Mouse (Mus musculus): Measurements from ENCODE around the gene Kif23.

The Kif23 gene

DNA sequence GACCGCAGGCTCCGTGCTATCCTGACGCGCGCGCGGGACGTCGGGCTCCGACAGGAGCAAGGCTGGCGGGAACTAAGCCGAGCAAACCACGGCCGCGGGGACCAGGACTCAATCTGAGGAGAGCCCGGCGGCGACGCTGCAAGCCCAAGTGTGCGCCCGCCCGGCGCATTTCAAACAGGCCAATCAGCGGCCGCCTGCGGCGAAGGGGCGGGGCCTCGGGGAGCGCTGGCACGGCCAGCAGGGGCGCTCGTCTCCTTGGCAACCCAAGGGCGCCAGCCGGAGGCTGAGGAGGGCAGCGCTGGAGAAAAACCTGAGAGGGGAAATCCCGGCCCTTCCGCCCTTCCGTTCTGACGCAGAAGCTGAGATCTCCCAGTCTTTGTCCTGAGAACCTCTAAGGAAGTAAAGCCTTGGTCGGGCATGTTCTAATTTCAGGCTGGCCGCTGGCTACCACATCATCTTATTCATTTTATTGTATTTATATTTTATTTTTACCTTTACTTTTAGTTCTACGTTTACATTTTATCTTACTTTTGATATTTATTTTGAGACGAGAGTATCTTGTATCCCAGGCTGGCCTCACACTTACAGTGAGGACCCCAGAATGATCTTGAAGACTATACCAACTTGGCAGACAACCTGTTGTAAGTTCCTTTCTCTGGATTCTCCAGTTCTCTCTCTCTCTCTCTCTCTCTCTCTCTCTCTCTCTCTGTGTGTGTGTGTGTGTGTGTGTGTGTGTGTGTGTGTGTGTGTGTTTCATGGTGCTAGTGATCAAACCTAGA, at the start of gene Kif23:
Gene Kif23, minus strand, starts transcription at position 152 of the 779 bp plus-strand sequence.
- peak; percentile 99 to 100 for DNase-seq

DNA sequence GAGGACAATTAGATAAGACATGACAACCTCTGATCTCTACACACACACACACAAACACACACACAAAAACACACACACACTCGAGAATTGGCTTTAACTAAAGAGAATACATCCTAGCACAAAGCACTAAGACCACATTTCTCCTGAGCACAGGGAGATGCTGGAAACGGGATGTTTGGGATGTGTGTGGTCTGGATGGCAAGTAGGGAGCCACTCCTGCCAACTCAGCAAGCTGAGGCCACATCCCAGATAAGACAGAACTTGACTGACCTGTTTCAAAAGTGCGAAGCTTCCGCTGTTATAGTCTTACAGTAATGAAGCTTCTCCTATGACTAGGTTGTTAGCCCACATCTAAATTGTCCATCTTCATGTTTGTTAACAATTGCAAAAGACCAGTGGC, 44.6 kb upstream of the Kif23 start:
- DNase-seq = no peak

DNA sequence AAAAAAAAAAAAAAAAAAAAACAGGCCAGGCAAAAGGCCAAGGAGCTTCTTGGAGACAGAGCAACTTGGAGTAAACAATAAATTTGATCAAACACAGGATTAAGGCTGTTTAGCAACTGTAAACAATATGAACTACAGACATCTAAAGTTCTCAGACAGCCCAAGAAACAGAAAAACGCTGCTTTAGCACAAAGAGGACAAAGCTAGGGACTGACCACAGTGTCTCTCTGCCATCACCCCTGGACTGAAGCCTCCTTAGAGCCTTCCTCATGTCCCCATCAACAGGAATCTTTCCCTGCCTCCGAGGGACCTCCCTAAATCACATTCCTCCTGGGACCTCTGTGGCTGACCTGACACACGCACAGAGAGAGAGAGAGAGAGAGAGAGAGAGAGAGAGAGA, 44.2 kb upstream of the Kif23 start:
- no peak for DNase-seq

DNA sequence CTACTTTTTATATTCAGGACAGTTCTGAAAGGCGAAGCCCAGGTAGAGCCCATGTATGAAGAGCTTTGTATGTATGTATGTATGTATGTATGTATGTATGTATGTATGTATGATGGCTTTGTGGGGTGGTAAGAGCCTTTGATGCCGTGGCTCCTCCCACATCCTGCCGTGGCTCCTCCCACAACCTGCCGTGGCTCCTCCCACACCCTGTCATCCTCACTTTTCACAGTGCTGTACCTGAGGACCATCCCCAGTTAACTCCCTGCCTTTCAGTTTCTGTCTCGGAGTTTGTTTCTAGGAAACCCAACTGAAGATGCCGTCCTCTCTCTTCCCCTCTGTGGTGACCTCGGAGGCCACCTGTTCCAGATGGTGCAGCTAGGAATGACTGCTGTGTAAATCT, 39.5 kb upstream of the Kif23 start:
- no peak for DNase-seq

DNA sequence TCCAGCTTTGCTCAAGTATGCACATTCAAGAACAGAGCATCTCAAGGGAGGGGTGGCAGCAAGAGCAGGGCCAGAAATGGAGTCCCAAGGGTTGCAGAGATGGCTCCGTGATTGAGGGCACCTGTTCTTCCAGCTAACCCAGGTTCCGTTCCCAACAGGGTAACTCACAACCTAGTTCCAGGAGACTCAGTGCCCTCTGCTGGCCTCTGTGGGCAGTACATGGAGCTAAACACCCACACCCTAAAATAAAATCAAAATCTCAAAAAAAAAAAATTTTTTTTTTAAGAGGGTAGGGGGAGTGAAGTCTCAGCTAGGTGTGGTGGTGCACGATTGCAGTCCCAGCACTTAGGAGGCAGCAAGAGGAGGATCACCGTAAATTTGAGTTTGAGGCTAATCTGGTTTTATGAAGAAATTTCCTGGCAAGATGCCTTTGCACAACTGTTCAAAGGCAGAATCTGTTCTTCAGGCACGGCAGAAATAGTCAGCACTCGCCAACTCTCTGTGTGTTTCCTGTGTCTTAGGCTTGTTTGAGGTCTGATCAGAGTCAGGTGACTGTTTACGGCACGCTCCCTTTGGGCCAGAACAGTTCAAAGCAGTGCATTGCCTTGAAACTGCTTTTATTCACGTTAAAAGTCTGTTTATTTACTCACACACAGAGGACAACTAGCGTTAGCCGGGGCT, 38.7 kb upstream of the Kif23 start:
- DNase-seq = peak; percentile 76 to 82

DNA sequence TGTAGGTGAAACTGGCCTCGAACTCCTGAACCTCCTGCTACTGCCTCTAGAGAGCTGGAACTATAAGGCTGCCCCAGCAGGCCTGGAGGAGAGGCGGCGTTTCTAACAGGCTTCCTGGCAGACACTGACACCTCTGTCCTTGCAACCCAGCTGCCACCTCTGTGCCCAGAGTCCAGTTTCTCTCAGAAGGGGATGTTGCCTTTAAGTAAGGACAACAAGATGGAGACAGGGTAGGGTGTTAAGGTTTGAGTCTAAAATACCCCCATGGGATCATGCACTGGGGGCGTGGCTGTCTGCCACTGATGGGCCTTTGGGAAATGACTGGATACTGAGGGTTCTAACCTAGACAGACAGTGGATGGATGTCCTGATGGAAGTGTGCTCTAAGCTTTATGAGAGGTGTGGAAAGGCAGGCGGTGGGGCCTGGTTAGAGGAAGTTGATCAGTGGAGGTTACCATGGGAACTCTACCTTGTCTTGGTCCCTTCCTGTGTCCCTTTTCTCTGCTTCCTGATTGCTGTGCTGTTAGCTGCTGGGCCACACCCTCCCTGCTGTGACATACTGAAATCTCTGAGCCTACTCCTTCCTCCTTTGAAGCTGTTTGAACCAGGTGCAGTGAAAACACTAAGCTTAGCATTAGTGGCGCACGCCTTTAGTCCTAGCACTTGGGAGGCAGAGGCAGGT, 36.5 kb upstream of the Kif23 start:
- no peak for DNase-seq

DNA sequence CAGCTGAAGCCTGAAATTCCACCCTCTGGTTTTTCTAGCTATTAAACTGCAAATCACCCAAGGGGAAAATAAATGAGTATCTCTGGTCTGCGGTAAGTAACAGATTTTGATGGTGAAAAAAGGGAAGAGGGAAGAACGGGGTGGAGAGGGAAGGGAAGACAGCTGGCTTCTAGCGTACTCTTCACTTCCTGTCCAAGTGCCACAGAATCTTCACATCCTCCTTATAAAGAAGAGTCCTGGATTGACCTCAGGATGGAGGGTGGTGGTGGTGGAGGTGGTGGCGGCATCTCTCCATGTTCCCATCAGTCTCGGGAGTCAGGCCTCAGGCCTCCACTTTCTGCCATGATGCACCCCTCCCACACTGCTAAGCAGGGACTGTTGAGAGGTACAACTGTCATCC, 35.3 kb upstream of the Kif23 start:
- DNase-seq = no peak

DNA sequence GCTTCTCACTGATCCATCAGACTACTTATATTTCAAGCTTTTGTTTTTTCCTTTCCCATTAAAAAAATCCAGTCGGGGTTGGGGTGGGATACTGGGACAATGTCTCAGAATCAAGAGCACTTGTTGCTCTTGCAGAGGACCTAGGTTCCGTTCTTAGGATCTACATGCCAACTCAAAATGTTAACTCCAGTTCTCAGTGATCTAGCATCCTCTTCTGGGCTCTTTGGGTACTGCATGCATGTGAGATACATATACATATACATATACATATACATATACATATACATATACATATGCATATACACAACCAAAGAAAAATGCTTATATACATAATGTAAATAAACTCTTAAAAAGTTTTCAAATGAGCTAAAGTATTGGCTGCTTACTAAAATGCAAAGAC, 33.4 kb upstream of the Kif23 start:
- no peak for DNase-seq

DNA sequence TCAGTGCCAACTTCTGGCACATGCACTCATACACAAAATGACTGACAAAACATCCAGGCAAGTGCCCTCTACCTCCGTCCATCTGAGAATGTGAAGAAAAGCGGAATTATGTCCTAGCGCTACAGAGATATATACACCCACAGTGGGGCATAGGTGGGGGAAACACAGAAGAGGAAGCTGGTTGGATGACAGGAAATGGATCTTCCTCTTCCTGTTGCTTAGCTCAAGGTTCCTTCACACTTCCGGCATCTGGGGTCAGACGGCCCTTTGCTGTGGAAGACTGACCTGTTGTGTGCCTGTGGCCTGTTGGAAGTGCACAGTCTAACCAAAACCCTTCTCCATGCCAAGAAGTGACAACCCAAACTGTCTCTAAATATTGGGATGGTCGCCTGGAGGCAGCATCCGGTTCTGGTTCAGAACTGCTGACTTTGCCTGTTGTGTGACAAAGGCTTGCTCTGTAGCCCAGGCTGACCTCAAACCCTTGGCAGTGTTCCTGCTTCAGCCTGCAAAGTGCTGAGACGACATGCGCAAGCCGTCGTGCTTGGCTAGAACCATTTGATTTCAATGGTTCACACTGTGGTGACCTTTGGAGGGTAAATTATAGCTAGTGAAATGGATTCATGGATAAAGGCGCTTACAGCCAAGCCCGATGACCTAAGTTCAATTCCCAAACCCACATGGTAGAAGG, 30.8 kb upstream of the Kif23 start:
- DNase-seq = no peak

DNA sequence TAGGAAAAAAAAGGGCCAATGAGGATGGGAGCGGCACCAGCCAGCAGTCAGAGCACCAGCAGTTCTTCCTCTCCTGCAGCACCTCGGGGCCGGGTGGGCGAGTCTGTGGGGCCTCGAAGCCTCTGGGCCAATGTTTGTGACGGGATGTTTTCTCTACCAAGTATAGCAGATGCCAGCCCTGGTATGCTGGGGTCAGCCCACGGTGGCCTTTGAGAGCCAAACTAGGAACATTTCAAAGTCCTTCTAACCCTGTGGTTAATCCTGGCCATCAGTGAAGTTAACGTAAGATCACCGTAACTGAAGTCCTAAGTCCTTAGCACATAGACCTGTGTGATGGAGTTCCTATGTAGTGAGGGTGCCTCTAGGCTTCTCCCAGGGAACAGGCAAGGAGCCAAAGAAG, 25.5 kb upstream of the Kif23 start:
- no peak for DNase-seq

DNA sequence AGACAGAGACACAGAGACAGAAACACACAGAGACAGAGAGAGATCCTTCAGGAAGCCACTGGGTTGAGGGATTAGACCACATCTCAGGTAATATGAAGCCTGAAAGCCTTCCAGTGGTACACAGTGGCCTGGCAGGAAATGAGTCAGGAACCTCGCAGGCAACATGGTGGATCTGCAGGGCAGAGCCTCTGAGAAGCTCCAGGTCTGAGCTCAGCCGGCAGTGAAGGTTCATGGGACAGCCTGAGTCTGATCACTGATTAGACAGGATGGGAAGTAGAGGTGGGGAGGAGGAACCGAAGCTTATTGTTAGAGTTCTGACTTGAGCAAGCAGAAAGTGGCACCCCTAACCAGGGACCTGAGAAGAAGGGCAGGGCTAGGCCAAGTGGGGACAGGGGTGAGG, 24.5 kb upstream of the Kif23 start:
- no peak for DNase-seq

DNA sequence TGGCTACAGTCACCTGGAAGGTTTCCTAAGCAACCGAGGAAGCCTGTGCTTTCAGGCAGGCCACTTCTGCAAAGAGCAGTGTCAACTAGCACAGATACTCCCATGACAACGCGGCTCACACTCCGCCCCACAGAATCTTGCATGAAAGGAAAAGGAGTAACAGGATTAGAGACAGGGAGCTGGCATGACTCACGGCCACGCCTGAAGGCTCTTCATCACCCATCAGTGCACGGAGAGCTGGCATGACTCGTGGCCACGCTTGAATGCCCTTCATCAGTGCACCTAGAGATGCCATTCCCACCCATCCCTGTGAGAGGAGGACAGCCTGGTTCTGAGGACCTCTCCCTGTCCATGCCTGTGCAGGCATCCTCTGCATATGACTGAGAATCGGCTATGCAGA, 20.8 kb upstream of the Kif23 start:
- peak; percentile 72 to 82 for DNase-seq

DNA sequence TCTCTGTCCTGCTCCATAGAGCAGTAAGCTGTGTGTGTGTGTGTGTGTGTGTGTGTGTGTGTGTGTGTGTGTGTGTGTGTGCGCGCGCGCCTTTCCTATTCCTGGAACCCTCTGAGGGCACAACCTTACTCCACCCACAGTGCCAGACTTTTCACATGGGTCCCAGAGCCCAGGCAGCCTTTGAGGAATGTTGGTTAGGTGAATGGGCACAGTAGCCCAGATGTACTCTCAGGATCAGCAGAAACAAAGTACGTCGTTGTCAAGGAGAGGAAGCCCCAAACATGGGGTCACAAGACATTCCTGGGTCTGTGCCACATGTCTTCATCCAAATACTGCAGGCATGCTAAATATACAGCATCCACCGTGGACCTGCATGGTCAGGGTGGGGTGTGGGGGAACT, 19.4 kb upstream of the Kif23 start:
- DNase-seq = no peak

DNA sequence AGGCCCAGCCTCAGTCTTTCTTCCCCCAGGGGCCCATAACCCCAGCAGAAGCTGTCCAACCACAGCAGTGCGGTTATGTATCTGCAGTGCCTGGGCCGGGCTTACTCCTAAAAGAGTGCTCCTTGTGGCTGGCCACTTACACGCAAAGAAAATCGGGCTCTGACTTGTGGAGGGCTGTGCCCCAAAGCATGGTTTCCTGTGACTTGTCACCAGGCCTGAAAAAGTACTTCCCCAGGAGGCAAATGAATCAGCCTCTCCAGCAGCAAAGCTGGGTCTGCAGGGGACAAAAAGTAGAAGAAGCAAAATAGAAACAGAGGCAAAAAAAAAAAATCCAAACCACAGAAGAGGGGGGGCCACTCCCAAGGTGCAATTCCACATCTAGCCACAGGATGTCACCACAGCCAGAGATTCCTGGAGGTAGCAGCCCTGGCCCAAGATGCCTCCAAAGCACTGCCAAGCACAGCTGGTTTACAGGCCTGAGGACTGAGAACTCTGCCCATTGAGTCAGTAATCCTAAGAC, 18.9 kb upstream of the Kif23 start:
- DNase-seq = peak; percentile 79 to 86

DNA sequence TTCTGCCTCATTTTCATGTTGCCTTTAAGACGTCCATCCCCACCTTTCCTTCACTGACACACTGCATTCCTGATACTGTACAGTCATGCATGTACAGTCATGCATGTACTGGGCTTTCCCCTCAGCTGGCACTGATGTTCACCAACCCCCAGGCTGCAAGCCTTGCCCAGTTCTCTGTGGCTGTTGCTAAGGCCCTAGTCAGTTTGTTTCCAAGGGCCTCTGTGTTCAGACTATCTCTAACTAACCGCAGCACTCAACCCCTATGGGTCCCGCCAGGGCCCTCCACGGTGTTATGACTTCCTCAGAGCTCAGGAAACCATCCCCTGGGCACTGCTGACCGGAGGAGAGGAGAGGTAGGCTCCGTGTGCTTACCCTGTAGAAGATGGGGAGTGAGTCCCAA, 16.8 kb upstream of the Kif23 start:
- DNase-seq = no peak

DNA sequence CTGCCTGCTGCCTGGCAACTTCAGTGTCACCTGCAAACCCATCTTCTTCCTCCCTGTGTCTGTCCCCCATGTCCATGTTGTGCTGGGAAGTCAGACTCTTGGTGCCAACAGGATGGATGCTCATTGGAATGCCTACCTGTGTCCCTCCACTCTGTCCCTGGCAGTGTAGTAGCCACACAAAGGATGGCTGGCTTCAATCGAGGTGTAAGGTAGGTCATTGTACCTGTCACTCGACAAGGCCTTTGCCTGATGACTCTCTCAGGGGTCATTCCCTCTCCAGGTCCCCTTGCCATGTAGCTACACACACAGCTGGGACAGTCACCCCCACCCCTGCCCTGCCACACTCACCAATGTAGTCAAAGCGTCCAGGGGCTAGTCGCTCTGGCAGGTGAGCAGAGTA, 14.6 kb upstream of the Kif23 start:
- DNase-seq = no peak

DNA sequence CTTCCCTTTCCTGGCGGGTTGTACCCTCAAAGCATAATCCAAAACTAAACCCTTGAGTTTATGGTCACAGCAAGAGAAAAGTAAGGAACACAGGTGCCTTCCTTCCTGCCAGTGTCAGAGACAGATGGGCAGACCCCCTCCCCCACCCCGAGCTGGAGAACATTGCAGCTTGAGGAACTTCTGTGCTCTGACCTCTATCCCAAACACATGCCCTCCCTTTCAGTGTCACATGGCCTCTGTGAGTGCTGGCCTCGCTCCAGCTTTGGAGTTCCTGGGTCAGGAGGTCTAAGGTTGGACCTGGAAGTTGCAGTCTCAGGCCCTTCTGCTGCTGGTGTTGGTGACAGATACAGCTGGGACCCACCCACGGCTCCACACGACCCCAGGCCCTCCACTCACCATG, 14.2 kb upstream of the Kif23 start:
- DNase-seq = peak in 1 of 2 experiments; percentile 44

DNA sequence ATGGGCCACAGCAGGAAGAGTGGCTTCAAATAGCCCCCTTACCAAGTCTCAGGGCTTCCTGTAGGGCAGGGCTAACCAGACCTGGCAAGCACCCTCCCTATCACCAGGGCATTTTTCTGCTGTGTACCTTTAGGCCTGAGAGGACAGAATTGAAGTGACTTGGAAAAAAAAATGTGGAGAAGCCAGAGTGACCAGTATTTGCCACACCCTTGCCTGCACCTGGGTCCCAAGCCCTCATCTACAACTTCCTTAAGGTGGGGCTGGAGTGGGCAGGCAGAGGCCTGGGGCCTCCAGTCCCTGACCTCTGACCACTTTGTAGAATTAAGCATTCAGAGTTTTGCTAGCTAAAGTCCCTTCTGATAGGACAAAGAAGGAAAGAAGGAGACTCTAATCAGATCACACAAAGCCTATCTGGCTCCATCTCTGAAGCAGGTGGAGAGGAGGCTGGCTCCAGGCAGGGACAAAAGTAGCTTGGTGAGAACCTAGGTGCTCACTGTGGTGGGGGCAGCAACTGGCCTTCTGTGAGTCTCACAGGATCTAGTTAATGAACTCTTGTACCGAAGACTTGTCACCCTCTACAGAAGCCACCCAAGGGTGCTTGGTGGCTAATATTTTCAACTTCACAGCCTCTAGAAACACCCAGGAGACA, 13.5 kb upstream of the Kif23 start:
- no peak for DNase-seq

DNA sequence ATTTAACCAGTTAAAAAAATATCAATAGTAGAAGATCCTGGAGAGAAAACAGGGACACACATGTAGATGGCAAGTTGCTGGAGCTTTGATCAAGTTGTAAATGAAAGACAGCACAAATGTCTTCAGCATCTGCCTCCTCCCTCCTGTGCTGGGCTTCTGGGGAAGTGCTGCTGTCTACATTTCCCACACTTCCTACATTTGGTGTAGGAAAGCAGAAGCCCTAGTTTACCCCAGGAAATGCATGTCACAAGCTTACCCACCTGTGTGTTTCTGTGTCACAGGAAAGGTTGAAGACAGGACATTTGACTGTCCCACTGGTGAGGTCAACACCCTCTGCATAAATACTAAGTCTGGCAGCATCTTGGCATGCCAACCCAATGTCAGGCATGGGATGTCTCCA, 8.1 kb upstream of the Kif23 start:
- no peak for DNase-seq

DNA sequence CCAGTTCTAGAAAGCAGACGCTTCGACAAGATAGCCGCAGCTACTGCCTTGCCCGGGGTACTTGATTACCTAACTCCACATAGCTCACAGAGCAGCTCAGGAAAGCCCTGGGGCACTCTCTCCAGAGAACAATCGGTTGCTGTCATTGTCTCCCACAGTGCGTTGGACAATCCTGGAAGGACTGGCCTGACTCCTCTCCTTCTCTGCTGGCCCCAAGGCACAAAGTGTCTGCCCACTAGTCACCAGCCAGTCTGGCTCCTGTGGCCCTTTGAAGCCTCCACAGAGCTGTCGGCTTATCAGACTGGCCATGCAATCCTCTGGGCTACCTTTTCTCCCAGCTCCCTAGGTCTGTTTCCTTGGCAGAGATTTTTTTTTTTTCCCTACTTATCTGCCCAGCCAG, 5.7 kb upstream of the Kif23 start:
- DNase-seq = no peak

DNA sequence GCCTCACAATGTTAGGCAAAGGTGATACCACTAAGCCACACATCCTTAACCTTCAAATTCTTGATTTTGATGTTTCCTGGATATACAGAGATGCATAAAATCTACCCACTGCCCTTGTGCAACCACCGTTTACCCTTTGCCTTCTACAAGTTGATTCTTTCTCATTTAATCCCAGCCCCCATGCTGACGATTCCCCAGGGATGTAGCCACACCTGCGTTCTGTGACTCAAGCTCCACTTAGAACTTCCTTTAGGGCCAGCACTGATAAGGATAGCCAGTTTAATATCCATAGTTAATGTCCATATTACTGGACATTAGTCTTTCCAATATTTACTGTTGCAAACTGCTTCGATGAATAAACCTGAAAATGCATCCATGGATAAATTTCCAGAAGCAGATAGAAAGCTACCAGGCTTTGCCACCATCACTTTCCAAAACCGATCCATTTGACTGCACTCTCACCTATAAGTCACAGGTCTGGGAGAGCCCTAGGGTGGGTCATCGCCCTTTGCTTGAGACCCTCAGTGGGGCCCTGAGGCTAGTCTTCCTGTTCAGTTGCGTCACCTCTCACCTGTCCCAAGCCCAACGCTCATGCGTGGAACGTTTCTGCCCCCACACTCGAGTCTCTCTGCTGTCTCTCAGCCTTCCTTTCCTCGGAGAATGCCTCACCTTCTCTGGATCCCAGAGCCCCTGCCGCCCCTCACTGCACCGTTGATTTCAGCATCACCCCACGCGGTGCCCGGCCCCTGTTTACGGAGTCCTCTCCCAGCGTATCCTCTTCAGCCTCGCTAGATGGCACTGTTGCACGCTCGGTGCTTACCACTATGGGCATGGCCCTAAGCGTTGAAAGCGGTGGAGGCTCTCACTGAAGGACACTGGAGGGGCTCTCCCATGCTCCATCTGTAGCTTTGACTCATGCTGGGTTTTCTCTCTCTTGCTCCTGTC, 1.1 kb upstream of the Kif23 start:
- DNase-seq = peak; percentile 86 to 87

Measured in cerebellum, postnatal 14 days (tissue).